Mouse (Mus musculus) gastrocnemius, postnatal 36 days (tissue): ENCODE data around the gene Tceanc2. TPM values are rescaled to one million over a fixed set of nuclear protein-coding genes. Genes with fewer than 3 reads are reported as not detected.
A peak's percentile ranks its signal among the peaks of the same experiment; 100 is the strongest.
"Not testable (repeated sequence)": the region's sequence is repeated elsewhere in the genome, so short reads cannot be mapped to it uniquely, and the experiment has no call there.

Source experiments
- DNase-seq, 2 experiments: peaks; one replicate each; pipeline ENCODE4 v3.0.0; 2022
- intact Hi-C: fragments of 180-260 bp; cut with DNase I; formaldehyde crosslinking; loops from one replicate; pipeline ENCODE4 v1.15.1; 2025
- total RNA-seq, 2 experiments: library from RNA; stranded (reverse); gene quantifications; 2 replicates each; pipeline ENCODE4 v1.2.3; 2021

The Tceanc2 gene
- total RNA-seq, 2 experiments from 2014 or later, result 9.6 to 10.4 TPM

GRCm38 (mm10) chr4:107130534-107130933 is 48.4 kb downstream of the Tceanc2 start:
- DNase-seq, result no peak
- intact Hi-C loops, result no loop called here

GRCm38 (mm10) chr4:107129373-107129772 is 49.5 kb downstream of the Tceanc2 start:
- intact Hi-C loops, result no loop called here
- DNase-seq, result no peak

- intact Hi-C loops, result no loop called here
- DNase-seq, result no peak
Measured at GRCm38 (mm10) chr4:107127901-107128669, 50.8 kb downstream of the Tceanc2 start.

GRCm38 (mm10) chr4:107126891-107127524 is 51.9 kb downstream of the Tceanc2 start:
- intact Hi-C loops, result no loop called here
- DNase-seq, result no peak

- intact Hi-C loops, result no loop called here
- DNase-seq, result no peak
Measured at GRCm38 (mm10) chr4:107126389-107126788, 52.5 kb downstream of the Tceanc2 start.

- DNase-seq, result no peak
- intact Hi-C loops, result no loop called here
Measured at GRCm38 (mm10) chr4:107125101-107125500, 53.8 kb downstream of the Tceanc2 start.

GRCm38 (mm10) chr4:107124376-107124775 is 54.5 kb downstream of the Tceanc2 start:
- no peak for DNase-seq
- intact Hi-C loops, result no loop called here

- DNase-seq, result peak in 1 of 2 experiments; percentile 34
- intact Hi-C loops, result no loop called here
Measured at GRCm38 (mm10) chr4:107121165-107121943, 57.6 kb downstream of the Tceanc2 start.

GRCm38 (mm10) chr4:107120676-107121075 is 58.2 kb downstream of the Tceanc2 start:
- intact Hi-C loops, result no loop called here
- no peak for DNase-seq

- intact Hi-C loops, result no loop called here
- no peak for DNase-seq
Measured at GRCm38 (mm10) chr4:107119056-107119455, 59.9 kb downstream of the Tceanc2 start.

- intact Hi-C loops, result no loop called here
- no peak for DNase-seq
Measured at GRCm38 (mm10) chr4:107117741-107118385, 61.1 kb downstream of the Tceanc2 start.

- DNase-seq, result no peak
- intact Hi-C loops, result no loop called here
Measured at GRCm38 (mm10) chr4:107114278-107114677, 64.6 kb downstream of the Tceanc2 start.

GRCm38 (mm10) chr4:107109181-107109580 is 69.7 kb downstream of the Tceanc2 start:
- DNase-seq, intact Hi-C loops: not testable (repeated sequence)

- intact Hi-C loops, result no loop called here
- no peak for DNase-seq
Measured at GRCm38 (mm10) chr4:107108291-107108731, 70.6 kb downstream of the Tceanc2 start.

- DNase-seq, result no peak
- intact Hi-C loops, result no loop called here
Measured at GRCm38 (mm10) chr4:107106777-107107176, 72.1 kb downstream of the Tceanc2 start.

- DNase-seq, result no peak
- intact Hi-C loops, result no loop called here
Measured at GRCm38 (mm10) chr4:107102220-107102619, 76.7 kb downstream of the Tceanc2 start.

- intact Hi-C loops, result no loop called here
- DNase-seq, result no peak
Measured at GRCm38 (mm10) chr4:107098791-107099525, 80.0 kb downstream of the Tceanc2 start.

GRCm38 (mm10) chr4:107098375-107098774 is 80.5 kb downstream of the Tceanc2 start:
- intact Hi-C loops, result no loop called here
- DNase-seq, result no peak

- intact Hi-C loops, result no loop called here
- no peak for DNase-seq
Measured at GRCm38 (mm10) chr4:107097871-107098270, 81.0 kb downstream of the Tceanc2 start.

- DNase-seq, result no peak
- intact Hi-C loops, result no loop called here
Measured at GRCm38 (mm10) chr4:107096841-107097373, 82.0 kb downstream of the Tceanc2 start, which contains the start of gene Cdcp2. Cdcp2 (plus strand) TSS chr4:107096891.
